Mouse (Mus musculus) right cerebral cortex, postnatal 10 days (tissue): ENCODE measurements around the gene Phactr3.

Experiments
- DNase-seq, 2 experiments: peaks; one replicate each; pipeline ENCODE4 v3.0.0; 2021; ENCODE audit warnings: low spot score in 2 of 2

Phactr3 gene

DNA sequence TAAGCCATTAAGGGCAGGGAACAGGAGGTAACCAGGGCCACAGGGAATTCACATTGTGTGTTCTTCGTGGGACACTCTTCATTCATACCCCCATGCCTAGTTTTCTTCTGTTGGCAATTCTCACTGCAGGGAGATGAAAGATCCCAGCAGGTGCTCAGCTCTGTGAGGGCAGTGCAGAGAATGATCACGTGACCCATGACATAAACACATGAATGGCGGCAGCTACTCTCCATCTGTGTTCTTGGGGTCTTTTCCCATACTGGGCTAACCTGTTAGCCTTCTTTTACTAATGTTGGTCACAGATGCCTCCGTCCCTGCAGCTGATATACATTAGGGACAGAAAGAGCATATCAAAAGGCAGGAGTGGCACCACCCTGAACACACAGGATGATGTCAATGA, 16.9 kb downstream of the Phactr3 start:
- DNase-seq, result no peak

DNA sequence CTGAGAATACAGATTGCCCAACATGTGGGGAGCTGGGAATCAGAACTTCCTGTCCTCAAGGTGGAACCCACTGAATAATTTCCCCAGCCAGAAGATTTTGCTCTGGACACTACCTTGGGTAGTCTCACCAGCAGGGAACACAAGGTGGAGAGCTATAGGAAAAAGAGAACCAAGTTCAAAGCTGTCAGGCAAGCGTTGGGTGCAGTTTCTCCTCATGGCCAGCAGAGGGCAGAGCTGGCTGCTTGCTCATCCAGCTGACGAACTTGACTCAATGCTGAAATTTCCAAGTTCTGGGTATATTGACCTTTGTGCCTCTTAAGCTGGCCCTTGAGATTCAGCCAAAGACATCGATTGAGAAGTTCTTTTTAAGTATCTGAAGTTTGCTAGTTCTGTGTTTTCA, 18.7 kb downstream of the Phactr3 start:
- DNase-seq, result peak; percentile 77 to 78

DNA sequence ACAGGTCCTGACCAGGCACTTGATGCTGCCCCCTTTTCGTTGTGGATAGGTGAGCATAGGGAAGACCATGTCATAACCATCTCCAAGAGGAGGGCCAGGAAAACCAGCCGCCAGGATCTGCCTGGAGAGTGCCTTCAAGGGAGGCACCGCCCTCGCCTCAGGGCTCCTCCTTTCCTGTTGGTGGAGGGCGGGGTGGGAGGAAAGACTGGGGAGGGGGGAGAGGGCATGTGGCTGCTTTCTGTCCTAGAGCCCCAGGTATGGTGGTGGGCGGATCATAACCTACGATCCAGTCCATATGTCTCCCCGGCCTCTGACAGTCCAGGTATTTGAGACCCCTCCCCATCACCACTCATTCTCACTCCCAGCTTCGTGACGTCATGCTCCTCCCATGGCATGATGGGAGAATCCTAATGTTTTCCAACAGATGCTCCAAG, 22.7 kb downstream of the Phactr3 start:
- peak; percentile 86 to 91 for DNase-seq

DNA sequence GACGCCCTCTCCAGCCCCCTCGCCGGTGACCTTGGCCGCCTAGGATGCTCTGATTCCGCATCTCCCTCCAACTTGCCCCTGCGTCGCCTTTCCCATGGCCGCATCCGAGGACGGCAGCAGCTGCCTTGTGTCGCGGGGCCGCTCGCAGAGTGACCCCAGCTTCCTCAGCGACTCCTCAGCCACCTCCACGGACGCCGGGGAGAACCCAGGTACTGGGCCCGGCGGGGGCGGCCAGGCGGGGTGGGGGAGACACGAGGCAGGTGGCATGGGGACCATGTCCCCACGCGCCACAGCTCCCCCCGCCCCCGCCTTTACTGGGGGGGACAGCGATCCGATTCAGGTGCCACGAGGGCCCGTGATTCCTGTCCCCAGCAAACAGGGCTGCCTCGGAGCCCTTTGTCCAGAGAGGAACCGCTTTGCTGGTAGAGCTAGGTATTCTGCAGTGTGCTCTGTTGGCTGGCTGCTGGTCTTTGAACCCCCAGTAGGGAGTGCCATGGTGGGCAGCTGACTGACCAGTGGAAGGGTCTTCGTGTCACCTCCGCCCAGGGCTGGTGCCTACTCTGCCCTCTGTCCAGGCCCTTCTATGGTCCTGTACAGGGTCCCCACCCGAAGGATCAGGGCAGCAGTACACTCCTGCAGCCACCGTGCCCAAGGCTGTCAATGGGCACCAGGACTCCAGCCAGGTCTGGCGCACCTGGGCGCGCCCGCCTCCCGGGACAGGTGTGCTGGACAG, 23.7 kb downstream of the Phactr3 start:
- DNase-seq, result peak in 1 of 2 experiments; percentile 64

DNA sequence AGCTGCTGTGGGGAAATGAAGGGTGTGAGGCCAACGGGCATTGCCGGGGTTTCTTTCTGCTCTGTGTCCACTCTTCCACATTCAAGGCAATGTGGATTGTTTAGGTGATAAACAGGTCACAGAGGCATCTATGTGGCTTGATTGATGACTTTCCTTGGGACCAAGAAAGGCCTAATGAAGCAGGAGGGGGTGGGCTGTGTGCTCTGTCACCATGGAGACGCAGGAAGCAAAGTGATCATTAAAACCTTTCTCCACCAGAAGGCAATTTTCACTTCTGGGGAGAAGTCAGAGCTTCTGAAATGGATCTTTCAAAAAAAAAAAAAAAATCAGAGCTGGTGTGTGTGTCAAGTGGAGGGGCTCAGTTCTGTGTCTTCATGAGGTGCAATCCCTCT, 24.2 kb downstream of the Phactr3 start:
- DNase-seq, result no peak

DNA sequence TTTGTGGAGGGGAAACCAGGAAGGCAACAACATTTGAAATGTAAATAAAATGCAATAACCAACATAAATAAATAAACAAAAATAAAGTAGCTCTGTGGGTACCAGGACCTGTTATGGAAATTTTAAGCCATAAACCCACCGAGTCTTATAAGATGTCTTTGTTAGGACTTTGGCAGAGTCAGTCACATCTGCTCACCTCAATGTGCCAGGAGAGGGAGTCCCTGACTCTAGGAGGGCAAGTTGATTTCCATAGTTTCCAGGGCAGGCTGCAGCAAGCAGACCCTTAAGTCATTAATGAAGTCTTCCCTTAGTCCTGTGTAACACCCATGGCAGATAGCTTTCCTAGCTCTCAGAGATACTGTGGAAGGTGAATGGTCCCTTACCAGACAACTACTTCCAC, 25.1 kb downstream of the Phactr3 start:
- DNase-seq, result no peak

DNA sequence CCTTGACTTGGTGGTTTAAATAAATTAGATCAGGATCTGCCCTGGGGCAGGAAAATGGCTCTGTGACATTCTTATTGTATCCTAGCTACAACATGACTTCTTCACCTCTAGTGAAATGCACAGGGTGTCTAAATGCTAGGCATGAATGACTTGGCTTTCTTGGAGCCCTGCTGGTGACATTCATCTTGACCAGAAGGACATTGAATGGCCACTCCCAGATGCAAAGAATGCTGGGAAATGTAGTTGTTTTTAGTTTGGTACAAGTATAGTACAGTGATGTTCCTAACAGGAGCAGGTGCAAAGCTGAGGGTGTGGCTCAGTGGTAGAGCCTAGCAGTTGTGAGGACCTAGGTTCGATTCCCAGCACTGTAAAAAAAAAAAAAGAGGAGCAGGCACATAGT, 30.5 kb downstream of the Phactr3 start:
- no peak for DNase-seq

DNA sequence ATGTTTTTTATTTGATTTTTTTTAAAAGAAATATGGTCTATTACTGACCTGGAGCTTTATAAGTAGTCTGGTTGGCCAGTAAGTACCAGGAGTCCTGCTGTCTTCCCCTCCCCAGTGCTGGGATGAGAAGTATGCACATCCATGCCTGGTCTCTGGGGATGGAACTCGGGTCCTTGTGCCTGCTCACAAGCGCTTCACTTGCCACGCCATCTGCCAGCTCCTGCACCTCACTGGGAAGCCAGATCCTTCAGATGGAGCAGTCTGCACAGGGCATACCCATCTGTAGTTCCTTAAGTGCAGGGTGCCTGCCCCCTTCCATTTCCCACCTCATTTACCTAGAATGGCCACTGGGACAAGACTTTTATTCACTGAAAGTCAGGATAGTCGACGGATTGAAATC, 31.9 kb downstream of the Phactr3 start:
- DNase-seq, result no peak

DNA sequence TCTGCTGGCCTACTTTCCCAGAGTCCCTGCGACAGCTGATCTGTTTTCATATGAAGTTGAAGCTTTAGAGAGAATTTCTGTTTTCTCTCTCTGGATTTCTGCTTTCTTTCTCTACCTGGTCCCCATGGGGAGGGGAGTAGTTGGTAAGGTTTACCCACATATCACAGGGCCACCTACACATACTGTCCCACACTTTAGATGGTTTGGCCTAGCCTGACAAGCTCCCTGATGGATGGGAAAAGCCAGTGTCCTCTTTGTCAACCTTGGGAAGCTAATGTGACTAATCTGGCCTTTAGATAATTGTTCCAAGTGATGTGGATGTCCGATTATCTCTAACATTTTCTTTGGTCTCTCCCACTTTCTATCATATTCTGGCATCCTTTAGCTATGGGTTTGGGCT, 34.8 kb downstream of the Phactr3 start:
- DNase-seq, result no peak

DNA sequence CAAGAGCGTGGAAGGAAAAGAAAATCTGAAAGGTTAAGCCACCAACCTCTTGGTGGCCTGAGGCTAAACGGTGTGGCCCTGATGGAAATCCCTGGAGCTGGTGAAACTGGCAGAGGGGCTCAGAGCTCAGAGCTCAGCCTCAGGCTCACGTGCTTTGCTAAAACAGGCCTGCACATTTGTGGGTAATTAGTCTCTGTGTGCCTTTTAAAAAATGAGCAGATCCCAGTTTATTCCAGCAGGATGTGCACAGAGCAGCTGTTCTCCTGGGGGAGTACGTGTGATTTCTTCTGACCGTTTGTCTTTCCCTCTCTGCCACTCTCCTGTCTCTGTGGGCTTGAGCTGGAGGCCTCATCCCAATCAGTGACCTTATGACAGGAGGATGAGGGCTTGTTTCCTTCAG, 35.4 kb downstream of the Phactr3 start:
- peak in 1 of 2 experiments; percentile 56 for DNase-seq

DNA sequence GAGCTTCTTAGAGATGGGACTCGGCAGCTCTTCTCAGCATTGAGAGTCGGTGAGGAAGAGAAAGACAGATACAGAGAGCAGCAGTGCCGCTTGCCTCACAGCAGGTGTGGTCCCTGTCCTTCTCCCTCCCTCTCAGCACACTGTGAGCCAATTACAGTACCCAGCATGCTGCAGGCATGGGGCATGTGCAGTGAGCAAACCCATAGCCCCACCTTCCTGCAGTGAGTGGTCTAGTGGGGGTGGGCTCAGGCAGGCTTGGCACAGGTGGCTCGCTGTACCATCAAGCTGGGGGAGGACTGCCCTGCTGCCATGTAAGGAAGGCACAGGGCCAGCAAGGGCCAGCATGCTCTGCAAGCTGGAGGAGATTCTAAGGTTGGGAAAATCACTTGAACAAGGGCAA, 35.8 kb downstream of the Phactr3 start:
- DNase-seq, result peak; percentile 43 to 66

DNA sequence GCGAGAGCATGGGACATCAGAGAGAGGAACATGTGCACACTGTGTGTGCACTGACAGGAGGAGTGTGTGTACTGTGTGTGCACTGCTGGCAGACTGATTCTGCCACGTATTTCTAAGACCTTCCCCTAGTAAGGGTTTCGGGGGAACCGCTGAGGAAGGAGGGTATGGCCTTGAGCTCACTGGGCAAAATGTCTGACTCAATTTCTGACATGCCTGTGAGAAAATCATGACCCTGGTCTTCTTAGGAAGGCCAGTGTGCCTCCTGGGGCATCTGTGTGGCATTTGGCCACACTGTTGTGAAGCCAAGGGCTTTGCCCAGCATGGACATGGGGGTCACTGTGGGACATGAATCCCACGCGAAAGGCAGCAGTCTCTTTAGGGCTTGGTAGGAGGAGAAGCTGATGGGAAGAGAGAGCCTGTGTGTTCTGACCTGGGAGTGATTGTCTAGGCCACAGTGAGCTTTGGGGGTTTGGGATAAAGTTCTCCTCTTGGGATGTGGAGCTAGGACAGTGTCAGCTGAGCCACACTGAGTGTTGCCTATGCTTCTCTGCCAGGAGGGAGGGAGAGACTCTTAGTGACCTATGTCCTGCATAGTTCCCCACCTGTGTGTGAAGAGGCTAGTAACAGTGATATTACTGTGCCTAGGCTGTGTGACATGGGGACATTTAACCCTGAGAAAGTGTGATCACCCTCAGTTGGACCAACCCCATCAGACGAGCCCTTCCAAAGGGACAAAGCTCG, 36.6 kb downstream of the Phactr3 start:
- no peak for DNase-seq

DNA sequence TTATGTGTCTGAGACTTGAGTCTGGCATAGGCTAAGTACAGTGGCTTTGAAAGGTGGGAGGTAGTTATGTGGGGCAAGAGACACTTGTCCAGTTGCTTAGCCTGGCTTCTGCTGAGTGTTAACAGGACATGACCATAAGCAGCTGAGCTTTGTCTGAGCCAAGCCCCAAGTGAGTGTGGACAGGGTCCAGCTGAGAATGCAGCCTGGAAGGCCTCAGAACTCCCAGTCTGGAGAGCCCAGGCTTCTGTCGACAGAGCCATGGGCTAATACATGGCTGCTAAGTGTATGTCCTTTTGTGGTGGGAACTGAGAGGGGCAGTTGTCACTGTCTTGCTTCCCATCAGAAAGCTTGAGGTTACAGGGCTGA, 37.1 kb downstream of the Phactr3 start:
- DNase-seq, result no peak

DNA sequence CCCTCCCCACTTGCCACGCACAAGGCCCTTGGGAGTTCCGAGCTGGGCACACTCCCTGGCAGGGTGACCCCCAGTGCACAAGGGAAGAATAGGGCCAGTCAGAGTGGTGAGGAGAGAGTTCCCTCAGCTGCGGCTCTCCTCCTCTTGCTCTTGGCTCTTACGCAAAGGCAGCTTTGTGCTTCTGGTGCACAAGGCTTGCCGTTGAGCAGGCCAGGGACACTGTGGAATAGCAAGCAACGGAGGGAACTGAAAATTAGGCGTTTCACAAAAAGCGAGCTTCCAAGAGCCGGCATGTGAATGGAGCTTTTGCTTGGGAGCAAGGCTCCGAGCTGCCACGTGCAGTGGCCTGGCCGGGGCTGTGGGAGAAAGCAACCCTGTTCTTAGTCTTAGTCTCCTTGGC, 40.2 kb downstream of the Phactr3 start:
- peak; percentile 84 to 91 for DNase-seq

DNA sequence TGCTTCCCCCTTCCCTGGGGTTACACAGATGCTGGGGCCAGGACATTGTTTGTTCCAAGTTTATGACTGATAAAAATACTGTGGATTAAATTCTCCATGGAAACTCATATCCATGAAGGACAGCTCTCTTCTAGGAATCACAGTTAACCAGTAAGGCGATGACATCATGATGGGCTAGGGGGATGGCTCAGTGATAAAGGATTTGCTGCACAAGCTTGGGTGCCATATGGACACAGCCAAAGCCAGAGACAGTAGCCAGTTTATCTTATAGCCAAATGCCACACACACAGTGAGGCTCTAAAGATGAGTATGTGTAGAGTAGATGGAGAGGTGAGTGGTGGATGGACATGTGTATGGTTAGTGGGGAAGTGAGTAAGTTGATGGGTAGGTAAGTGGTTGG, 45.2 kb downstream of the Phactr3 start:
- no peak for DNase-seq

DNA sequence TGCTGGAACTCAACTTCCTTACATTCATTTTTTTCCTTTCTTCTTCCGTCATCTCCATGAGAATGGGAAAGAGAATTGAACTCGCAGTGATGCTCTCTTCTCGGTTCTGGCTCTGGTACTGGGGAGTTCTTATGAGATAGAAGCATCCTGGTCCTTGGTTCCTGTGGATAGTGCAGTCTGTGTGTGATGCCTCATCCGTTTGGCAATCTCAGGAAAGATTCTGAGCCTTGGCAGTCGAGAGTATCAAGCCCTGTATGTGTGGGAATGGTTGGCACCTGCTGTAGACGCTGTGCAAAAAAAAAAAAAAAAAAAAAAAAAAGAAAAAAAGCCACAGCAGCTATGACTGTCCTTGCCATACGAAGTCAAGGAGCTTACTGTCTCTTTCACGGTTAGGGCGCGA, 47.2 kb downstream of the Phactr3 start:
- peak in 1 of 2 experiments; percentile 64 for DNase-seq

DNA sequence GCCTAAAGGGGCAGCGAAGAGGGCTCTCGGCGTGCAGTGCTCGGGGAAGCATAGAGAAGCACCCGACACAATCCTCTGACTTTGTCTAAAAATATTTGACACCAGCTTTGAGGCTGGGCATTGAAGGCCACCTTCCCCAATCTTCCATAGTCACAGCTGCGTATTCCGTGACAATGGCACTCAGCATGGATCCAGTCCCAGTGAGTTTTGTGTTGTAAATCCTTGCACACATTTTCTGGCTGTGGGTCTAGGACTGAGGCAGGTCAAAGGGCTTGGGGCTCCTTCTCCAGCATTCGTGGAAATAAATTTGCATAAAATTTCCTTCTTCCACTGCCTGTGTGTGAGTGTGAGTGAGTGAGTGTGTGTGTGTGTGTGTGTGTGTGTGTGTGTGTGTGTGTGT, 51.2 kb downstream of the Phactr3 start:
- DNase-seq, result no peak

DNA sequence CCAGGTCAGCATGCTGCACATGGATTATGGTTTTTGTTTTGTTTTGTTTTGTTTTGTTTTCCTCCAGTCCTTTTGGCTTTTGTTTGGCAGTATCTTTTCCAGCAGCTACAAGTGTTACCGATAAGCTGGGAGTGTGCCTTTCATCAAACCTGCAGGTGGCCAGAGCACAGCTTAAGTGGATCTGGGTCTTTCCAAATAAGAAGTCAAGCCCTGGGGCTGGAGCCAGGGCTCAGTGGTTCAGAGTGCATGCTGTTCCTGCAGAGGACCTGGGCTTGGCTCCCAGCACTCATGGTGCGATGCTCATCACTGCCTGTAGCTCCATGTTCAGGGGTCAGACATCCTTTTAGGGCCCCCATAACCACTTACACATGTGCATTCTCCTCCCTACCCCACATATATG, 55.2 kb downstream of the Phactr3 start:
- DNase-seq, result no peak

DNA sequence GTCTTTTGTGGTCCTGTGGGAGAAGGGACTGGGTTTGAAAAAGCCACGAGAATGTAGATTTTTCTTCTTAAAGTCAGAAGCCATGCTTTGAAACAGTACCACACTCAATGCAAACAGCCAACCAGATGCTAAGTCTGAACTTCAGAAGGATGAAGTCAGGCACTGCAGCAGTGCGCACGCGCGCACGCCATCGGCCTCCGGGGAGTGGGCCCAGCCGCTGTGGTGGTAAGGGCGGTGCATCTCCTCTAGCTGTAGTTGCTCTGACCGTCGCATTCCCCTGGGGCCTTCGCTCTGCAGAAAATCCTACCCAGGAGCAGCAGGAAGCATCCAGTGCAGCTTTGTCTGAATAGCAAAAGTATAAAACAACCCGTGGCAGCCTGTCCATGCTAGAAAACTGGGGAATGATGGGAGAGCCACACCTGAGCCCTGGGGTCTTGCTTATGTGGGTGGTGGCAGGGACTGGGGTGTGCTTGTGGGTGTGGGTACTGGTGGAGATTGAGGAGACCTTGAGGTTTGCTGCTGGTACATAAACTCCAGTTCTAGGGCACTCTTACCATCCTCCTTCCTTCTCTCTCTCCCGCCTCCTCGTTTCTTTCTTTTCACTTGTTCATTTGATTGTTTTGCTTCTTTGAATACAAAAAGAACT, 56.6 kb downstream of the Phactr3 start:
- DNase-seq, result peak; percentile 62 to 74

DNA sequence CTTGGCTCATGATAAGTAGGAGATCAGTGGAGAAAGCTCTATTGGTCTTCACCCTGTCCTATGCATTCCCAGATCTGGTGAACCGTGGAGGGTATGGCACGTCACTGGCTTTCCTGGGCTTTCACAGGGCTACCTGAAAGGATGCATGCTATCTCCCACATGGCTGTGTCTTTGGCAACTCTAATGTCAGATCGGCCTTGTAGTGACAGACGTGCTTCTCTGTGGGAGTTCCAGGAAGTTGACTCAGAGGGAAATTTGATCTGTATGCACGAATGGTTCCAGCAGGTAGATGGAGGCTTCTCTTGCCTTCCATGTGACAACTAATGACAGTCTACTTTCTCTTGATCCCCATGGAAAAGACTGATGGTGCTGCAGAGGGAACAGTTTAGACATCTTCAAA, 65.5 kb downstream of the Phactr3 start:
- DNase-seq, result no peak

DNA sequence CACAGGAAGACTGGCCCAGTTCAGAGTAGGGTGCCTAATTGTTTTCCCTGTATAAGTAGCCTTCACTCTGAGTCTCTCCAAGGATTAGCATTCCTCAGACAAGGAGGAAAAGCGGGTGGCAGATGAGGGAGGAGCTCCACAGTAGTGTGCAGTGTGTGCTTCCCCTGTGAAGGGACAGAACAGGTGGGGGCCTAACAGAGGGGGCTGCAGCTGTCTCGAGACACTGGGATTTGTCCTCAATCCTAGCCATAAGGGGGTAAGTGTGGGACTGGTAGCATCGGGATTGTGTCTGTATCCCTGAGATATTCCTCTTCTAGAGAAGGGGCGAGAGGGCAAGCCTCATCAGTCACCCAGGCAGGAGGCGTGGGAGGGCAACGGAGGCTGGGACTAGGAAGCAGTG, 66.1 kb downstream of the Phactr3 start:
- DNase-seq, result no peak

DNA sequence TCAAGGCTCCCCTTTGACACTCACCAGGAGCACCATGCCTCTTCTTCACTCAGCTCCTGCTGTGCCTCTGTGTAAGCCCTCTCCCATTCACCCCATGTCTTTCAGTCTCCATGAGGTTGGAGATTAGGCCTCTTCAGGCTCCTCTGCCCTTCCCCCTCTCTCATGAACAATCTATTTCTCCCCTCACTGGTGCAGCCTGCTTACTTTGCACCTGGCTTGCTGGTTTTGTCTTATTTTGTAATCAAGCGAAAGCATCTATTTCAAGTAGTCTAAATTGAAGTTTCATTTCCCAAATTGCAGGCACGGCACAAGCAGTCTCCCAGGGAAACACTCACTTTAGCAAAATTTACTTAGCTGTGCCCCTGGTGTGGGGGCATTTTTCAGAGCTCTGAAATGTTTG, 70.2 kb downstream of the Phactr3 start:
- DNase-seq, result no peak

DNA sequence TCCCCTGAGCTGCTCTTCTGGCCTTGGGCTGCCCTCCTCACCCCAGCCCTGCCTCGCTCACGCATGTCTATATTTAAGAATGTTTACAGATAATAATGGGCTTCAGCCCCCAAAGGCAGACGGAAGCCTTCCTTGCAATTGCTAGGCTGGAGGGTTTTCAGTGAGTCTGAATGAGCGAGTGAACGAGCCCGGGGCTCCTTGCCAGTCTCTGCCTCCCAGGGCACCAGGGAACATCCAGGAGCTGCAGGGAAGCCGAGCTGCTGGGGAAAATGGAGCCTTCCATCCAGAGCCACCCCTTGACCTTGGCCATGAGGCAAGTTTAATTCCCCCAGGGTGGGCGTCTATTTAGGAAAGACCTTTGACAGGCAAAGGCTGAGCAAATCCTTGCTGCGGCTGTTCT, 74.1 kb downstream of the Phactr3 start:
- peak; percentile 72 to 75 for DNase-seq
